Mouse (Mus musculus) spleen, postnatal 14 days (tissue): ENCODE data around the gene Grid1.

Experiments used
- DNase-seq, 2 experiments: peaks; one replicate each; pipeline ENCODE4 v3.0.0; 2021 to 2022; ENCODE audit warnings: low spot score in 2 of 2

The Grid1 gene

GRCm38 (mm10) chr14:34916315-34916714 is 96.4 kb downstream of the Grid1 start:
- no peak for DNase-seq

- DNase-seq, result no peak
Observed at GRCm38 (mm10) chr14:34917111-34917510, 97.2 kb downstream of the Grid1 start.

GRCm38 (mm10) chr14:34919221-34919620 is 99.3 kb downstream of the Grid1 start:
- DNase-seq, result no peak

- DNase-seq, result no peak
Observed at GRCm38 (mm10) chr14:34921265-34921664, 101.4 kb downstream of the Grid1 start.

GRCm38 (mm10) chr14:34925021-34925420 is 105.1 kb downstream of the Grid1 start:
- DNase-seq, result no peak

GRCm38 (mm10) chr14:34930040-34930719 is 110.3 kb downstream of the Grid1 start:
- DNase-seq, result no peak

GRCm38 (mm10) chr14:34933197-34933596 is 113.3 kb downstream of the Grid1 start:
- DNase-seq, result no peak

GRCm38 (mm10) chr14:34936192-34936770 is 116.4 kb downstream of the Grid1 start:
- DNase-seq, result no peak

- no peak for DNase-seq
Observed at GRCm38 (mm10) chr14:34944390-34944979, 124.6 kb downstream of the Grid1 start.

GRCm38 (mm10) chr14:34945471-34946313 is 125.8 kb downstream of the Grid1 start:
- no peak for DNase-seq

GRCm38 (mm10) chr14:34946314-34946583 is 126.3 kb downstream of the Grid1 start:
- no peak for DNase-seq

GRCm38 (mm10) chr14:34948249-34948648 is 128.3 kb downstream of the Grid1 start:
- DNase-seq, result no peak

- DNase-seq, result no peak
Observed at GRCm38 (mm10) chr14:34952311-34952710, 132.4 kb downstream of the Grid1 start.

GRCm38 (mm10) chr14:34953566-34953965 is 133.7 kb downstream of the Grid1 start:
- DNase-seq, result no peak

GRCm38 (mm10) chr14:34955689-34956088 is 135.8 kb downstream of the Grid1 start:
- DNase-seq, result no peak

GRCm38 (mm10) chr14:34960227-34960626 is 140.3 kb downstream of the Grid1 start:
- no peak for DNase-seq

GRCm38 (mm10) chr14:34963616-34964168 is 143.8 kb downstream of the Grid1 start:
- no peak for DNase-seq

- no peak for DNase-seq
Observed at GRCm38 (mm10) chr14:34969102-34969819, 149.4 kb downstream of the Grid1 start.

GRCm38 (mm10) chr14:34972930-34973329 is 153.0 kb downstream of the Grid1 start:
- DNase-seq, result no peak

- DNase-seq, result no peak
Observed at GRCm38 (mm10) chr14:34980756-34981155, 160.8 kb downstream of the Grid1 start.

GRCm38 (mm10) chr14:34989131-34989530 is 169.2 kb downstream of the Grid1 start:
- no peak for DNase-seq

- DNase-seq, result no peak
Observed at GRCm38 (mm10) chr14:35006736-35007135, 186.8 kb downstream of the Grid1 start.
